Mouse (Mus musculus) midbrain, embryonic 15.5 days (tissue): ENCODE data around the gene Car12. TPM values are rescaled to one million over a fixed set of nuclear protein-coding genes. Genes with fewer than 3 reads are reported as not detected.
A peak's percentile ranks its signal among the peaks of the same experiment; 100 is the strongest.

Experiments used
- ATAC-seq: fragments of 200-750 bp; cut with Nextera tagmentation; replicated peaks from 2 replicates; pipeline ENCODE4 v1.8.0; 2017; ENCODE audit warnings: moderate TSS enrichment
- H3K27ac ChIP-seq: fragments of 300-500 bp; sonication (generic); 2 replicates; pipeline ENCODE4 v1.5.1; 2015; ENCODE audit warnings: mild to moderate bottlenecking, inconsistent platforms
- H3K27me3 ChIP-seq: fragments of 300-500 bp; sonication (generic); replicated peaks from 2 replicates; pipeline ENCODE4 v1.6.1; 2015; ENCODE audit warnings: inconsistent platforms
- H3K36me3 ChIP-seq: fragments of 300-500 bp; sonication (generic); replicated peaks from 2 replicates; pipeline ENCODE4 v1.6.1; 2015; ENCODE audit warnings: inconsistent platforms
- H3K4me1 ChIP-seq: fragments of 300-500 bp; sonication (generic); 2 replicates; pipeline ENCODE4 v1.6.1; 2015; ENCODE audit warnings: inconsistent platforms
- H3K4me2 ChIP-seq: fragments of 300-500 bp; sonication (generic); 2 replicates; pipeline ENCODE4 v1.6.1; 2015; ENCODE audit warnings: inconsistent platforms, mild to moderate bottlenecking, moderate library complexity
- H3K4me3 ChIP-seq: fragments of 300-500 bp; sonication (generic); 2 replicates; pipeline ENCODE4 v1.5.1; 2015; ENCODE audit warnings: mild to moderate bottlenecking, inconsistent platforms
- H3K9ac ChIP-seq: fragments of 300-500 bp; sonication (generic); 2 replicates; pipeline ENCODE4 v1.6.1; 2015; ENCODE audit warnings: mild to moderate bottlenecking, inconsistent platforms
- H3K9me3 ChIP-seq: fragments of 300-500 bp; sonication (generic); 2 replicates; pipeline ENCODE4 v1.6.1; 2016; ENCODE audit warnings: inconsistent platforms
- WGBS: fragments of 180-500 bp; shearing (Covaris S2); methylation state at CpG from one replicate; pipeline ENCODE4 v1.1.7; 2015; ENCODE audit warnings: mixed read lengths; 5-methylcytosine and 5-hydroxymethylcytosine counted together
- polyA plus RNA-seq: library from polyadenylated mRNA; unstranded; fragments of >200 nt; fragmentation: Nextera tagmentation; extraction: Ambion mirVana; gene quantifications from 2 replicates; pipeline ENCODE4 v1.2.1, GENCODE M21; 2015

Gene Car12
- polyA plus RNA-seq, result 1.2 and 2.3 TPM in 2 replicates

DNA sequence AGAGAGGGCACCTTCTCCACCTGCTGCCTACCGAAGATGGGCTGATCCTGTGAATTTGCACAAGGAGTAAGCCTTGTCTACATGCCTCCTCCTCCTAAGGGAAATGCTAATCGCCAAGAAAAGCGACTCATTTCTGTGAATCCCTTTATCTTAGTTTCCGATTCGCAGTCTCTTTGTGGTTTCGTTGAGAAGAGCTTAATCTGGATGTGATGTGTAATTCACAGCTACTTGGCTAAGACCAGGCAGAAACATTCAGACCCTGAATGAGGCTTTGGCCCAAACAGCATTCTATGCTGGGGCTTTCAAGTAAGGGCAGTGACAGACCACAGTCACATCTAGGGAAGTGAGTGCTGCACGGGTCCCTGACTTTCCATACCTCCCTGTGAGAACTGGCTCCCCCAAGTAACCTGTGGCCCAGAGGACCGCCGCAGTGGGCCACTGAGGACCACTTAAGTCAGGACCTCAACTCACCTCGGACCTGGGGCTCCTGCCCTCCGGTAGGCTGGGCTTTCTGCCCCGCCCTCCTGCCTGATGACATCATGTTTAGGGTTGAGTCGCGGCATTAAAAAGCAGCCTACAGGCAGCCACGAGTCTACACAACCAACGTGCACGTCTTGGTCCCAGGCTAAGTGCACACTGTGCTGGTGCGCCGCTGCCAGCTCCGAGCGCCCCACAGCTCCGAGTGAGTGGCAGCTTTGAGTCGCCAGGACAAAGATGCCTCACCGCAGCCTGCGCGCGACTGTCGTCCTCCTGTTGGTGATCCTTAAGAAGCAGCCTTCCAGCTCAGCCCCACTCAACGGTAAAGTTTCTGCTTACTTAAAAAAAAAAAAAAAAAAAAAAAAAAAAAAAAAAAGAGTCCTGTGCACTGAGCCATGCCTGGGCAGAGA lies at the start of gene Car12:
Gene Car12 (plus strand): TSS at position 552 of the 887 bp plus-strand sequence.
- Histone ChIP-seq H3K9ac (no peak within 1 kb of the TSS; the same call in 1 of the 2 replicates), H3K36me3 (no peaks in the 10 kb centered on the region), H3K4me1 (peaks cover 24% of the 10 kb centered on the region; the same call in 1 of the 2 replicates), H3K4me2 (peak within 1 kb of the TSS; percentile 54), H3K9me3 (no peaks in the 10 kb centered on the region), H3K4me3 (peak within 1 kb of the TSS; percentile 31), H3K27me3 (0 out of 2 replicates have a peak, but pooled peaks cover 9% of the 10 kb centered on the region), H3K27ac (no peak within 1 kb of the TSS)
- WGBS, result 11% methylated on average over 29 of the region's 29 CpGs
- ATAC-seq, result 0 out of 2 replicates have a peak, but pooled peaks have one; percentile 48

GRCm38 (mm10) chr9:66663764-66664163 lies 49.7 kb upstream of the Car12 start:
- ATAC-seq, result no peak
- H3K27me3 ChIP-seq, result no peaks in the 10 kb centered on the region
- no peak overlapping the region for H3K4me2 ChIP-seq
- H3K36me3 ChIP-seq, result no peaks in the 10 kb centered on the region
- H3K4me3 ChIP-seq, result no peak overlapping the region
- no peak overlapping the region for H3K9ac ChIP-seq
- no peak overlapping the region for H3K27ac ChIP-seq
- no peaks in the 10 kb centered on the region for H3K9me3 ChIP-seq
- no peaks in the 10 kb centered on the region for H3K4me1 ChIP-seq
- whole genome bisulfite sequencing, result 84% methylated on average over 3 of the region's 3 CpGs

DNA sequence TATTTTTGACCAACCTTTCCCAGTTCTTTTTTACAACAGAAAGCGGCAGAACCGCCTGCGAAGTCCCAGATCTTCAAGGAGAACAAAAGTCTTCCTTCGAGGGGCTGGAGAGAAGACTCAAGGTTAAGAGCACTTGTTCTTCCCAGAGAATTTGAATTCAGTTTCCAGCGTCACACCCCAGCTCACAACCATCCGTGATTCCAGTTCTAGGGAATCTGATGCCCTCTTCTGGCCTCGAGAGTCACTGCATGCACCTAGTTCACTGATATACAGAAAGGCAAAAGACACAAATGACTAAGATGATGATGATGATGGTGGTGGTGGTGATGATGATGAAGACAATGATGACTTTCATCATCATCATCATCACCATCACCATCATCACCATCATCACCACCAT lies 48.9 kb upstream of the Car12 start:
- 84% methylated on average over 7 of the region's 7 CpGs for WGBS
- no peak overlapping the region for H3K4me3 ChIP-seq
- no peak overlapping the region for H3K4me2 ChIP-seq
- H3K4me1 ChIP-seq, result no peaks in the 10 kb centered on the region
- H3K9me3 ChIP-seq, result no peaks in the 10 kb centered on the region
- H3K9ac ChIP-seq, result no peak overlapping the region
- H3K27ac ChIP-seq, result no peak overlapping the region
- no peaks in the 10 kb centered on the region for H3K36me3 ChIP-seq
- H3K27me3 ChIP-seq, result no peaks in the 10 kb centered on the region
- ATAC-seq, result no peak

- no peak overlapping the region for H3K27ac ChIP-seq
- no peaks in the 10 kb centered on the region for H3K4me1 ChIP-seq
- WGBS, result 89% methylated on average over 3 of the region's 3 CpGs
- H3K27me3 ChIP-seq, result no peaks in the 10 kb centered on the region
- H3K36me3 ChIP-seq, result no peaks in the 10 kb centered on the region
- no peaks in the 10 kb centered on the region for H3K9me3 ChIP-seq
- no peak overlapping the region for H3K4me3 ChIP-seq
- ATAC-seq, result no peak
- no peak overlapping the region for H3K4me2 ChIP-seq
- H3K9ac ChIP-seq, result no peak overlapping the region
These were observed 47.3 kb upstream of the Car12 start for GRCm38 (mm10) chr9:66666153-66666552.

- Histone ChIP-seq H3K9ac (no peak overlapping the region), H3K4me2 (no peak overlapping the region), H3K9me3 (no peaks in the 10 kb centered on the region), H3K27ac (no peak overlapping the region), H3K4me1 (no peaks in the 10 kb centered on the region), H3K4me3 (no peak overlapping the region), H3K27me3 (no peaks in the 10 kb centered on the region), H3K36me3 (no peaks in the 10 kb centered on the region)
- WGBS, result 84% methylated on average over 6 of the region's 6 CpGs
- ATAC-seq, result no peak
These were observed 46.4 kb upstream of the Car12 start for GRCm38 (mm10) chr9:66667046-66667445.

- H3K4me2 ChIP-seq, result no peak overlapping the region
- no peak overlapping the region for H3K9ac ChIP-seq
- H3K27ac ChIP-seq, result no peak overlapping the region
- H3K9me3 ChIP-seq, result no peaks in the 10 kb centered on the region
- no peak for ATAC-seq
- H3K27me3 ChIP-seq, result no peaks in the 10 kb centered on the region
- no peak overlapping the region for H3K4me3 ChIP-seq
- no peaks in the 10 kb centered on the region for H3K36me3 ChIP-seq
- H3K4me1 ChIP-seq, result no peaks in the 10 kb centered on the region
- 89% methylated on average over 4 of the region's 4 CpGs for WGBS
These were observed 45.6 kb upstream of the Car12 start for GRCm38 (mm10) chr9:66667868-66668267.

DNA sequence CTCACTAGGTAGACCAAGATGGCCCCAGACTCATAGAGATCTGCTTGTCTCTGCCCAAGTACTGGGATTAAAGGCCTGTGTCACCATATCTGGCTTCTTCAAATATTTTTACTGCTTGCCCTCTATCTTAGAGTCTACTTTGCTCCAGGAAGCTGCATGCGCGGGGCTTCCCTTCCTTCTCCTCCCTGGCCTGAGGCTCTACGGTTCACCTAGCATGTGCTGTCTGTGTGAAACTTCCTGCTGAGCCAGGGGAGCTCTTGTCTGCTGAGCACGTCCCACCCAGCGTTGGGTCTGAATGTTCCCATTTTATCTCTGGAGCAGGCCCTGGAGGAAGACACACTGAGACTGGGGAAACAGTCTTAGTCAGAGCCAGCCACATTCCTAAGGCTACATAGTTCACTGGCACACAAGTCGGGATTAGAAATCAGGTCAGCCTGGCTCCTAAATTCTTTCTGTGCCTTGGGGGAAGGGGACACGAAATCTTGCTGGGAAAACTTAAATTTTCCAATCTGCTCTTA lies 43.9 kb upstream of the Car12 start:
- H3K4me3 ChIP-seq, result no peak overlapping the region
- no peaks in the 10 kb centered on the region for H3K9me3 ChIP-seq
- no peaks in the 10 kb centered on the region for H3K4me1 ChIP-seq
- H3K4me2 ChIP-seq, result no peak overlapping the region
- H3K27me3 ChIP-seq, result no peaks in the 10 kb centered on the region
- no peak for ATAC-seq
- H3K9ac ChIP-seq, result no peak overlapping the region
- WGBS, result 61% methylated on average over 7 of the region's 7 CpGs
- H3K36me3 ChIP-seq, result no peaks in the 10 kb centered on the region
- H3K27ac ChIP-seq, result no peak overlapping the region

- 86% methylated on average over 2 of the region's 2 CpGs for WGBS
- ATAC-seq, result no peak
- Histone ChIP-seq H3K9me3 (no peaks in the 10 kb centered on the region), H3K4me1 (no peaks in the 10 kb centered on the region), H3K4me3 (no peak overlapping the region), H3K9ac (no peak overlapping the region), H3K27me3 (no peaks in the 10 kb centered on the region), H3K4me2 (no peak overlapping the region), H3K36me3 (no peaks in the 10 kb centered on the region), H3K27ac (no peak overlapping the region)
These were observed 39.7 kb upstream of the Car12 start for GRCm38 (mm10) chr9:66673771-66674170.

DNA sequence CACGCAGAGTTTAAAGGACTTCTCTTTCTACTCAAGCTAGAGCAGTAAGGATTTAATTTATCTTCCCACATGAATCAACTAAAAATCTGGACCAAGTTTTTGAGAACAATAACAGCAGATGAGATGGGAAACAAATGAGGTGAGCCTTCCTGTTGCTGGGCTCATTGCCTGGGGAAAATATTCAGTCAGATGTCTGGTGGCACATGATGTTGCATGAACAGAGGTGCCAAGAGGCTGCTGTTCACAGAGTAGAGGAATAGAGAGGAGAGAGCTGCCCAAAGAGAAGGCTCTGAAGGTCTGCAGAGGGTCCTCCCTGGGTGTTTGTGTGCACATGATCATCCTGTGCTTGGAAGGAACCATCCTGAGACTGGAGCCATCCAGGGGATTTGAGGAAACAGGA lies 37.9 kb upstream of the Car12 start:
- H3K4me3 ChIP-seq, result no peak overlapping the region
- H3K4me2 ChIP-seq, result no peak overlapping the region
- 94% methylated on average over 1 of the region's 1 CpGs for WGBS
- H3K36me3 ChIP-seq, result no peaks in the 10 kb centered on the region
- no peaks in the 10 kb centered on the region for H3K4me1 ChIP-seq
- ATAC-seq, result no peak
- H3K9ac ChIP-seq, result no peak overlapping the region
- no peak overlapping the region for H3K27ac ChIP-seq
- no peaks in the 10 kb centered on the region for H3K9me3 ChIP-seq
- H3K27me3 ChIP-seq, result no peaks in the 10 kb centered on the region

DNA sequence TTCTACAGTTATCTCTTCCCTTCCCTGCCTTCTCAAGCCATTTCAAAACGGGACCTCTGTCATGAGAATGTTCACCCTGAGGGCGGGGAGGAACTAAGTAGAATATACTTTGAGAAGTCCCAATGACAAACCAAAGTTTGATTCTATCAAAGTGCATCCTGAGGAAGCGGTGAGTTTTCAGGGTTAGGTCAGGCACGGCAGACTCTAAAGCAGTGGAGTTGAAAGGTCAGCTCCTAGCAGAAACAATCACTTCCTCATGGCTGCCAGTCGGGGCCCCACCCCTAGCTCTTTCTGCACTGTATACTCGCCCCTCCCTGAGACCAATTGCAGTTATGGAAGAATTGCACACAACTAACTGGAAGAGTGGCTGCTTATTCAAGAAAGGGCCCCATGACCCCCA lies 33.4 kb upstream of the Car12 start:
- no peak overlapping the region for H3K4me2 ChIP-seq
- H3K4me1 ChIP-seq, result no peaks in the 10 kb centered on the region
- no peaks in the 10 kb centered on the region for H3K27me3 ChIP-seq
- H3K9me3 ChIP-seq, result no peaks in the 10 kb centered on the region
- no peak overlapping the region for H3K9ac ChIP-seq
- no peak for ATAC-seq
- no peak overlapping the region for H3K4me3 ChIP-seq
- 72% methylated on average over 6 of the region's 6 CpGs for WGBS
- H3K36me3 ChIP-seq, result no peaks in the 10 kb centered on the region
- H3K27ac ChIP-seq, result no peak overlapping the region

GRCm38 (mm10) chr9:66682822-66683221 lies 30.7 kb upstream of the Car12 start:
- no peaks in the 10 kb centered on the region for H3K27me3 ChIP-seq
- H3K9me3 ChIP-seq, result no peaks in the 10 kb centered on the region
- H3K4me3 ChIP-seq, result no peak overlapping the region
- no peak overlapping the region for H3K9ac ChIP-seq
- WGBS, result 91% methylated on average over 3 of the region's 3 CpGs
- no peak overlapping the region for H3K27ac ChIP-seq
- no peak overlapping the region for H3K4me2 ChIP-seq
- no peaks in the 10 kb centered on the region for H3K36me3 ChIP-seq
- ATAC-seq, result no peak
- no peaks in the 10 kb centered on the region for H3K4me1 ChIP-seq

- Histone ChIP-seq H3K27me3 (no peaks in the 10 kb centered on the region), H3K4me1 (no peaks in the 10 kb centered on the region), H3K9me3 (no peaks in the 10 kb centered on the region), H3K4me2 (no peak overlapping the region), H3K9ac (no peak overlapping the region), H3K27ac (no peak overlapping the region), H3K4me3 (no peak overlapping the region), H3K36me3 (no peaks in the 10 kb centered on the region)
- no peak for ATAC-seq
- WGBS, result 80% methylated on average over 6 of the region's 6 CpGs
These were observed 27.8 kb upstream of the Car12 start for GRCm38 (mm10) chr9:66685730-66686129.

- H3K9ac ChIP-seq, result no peak overlapping the region
- H3K4me3 ChIP-seq, result no peak overlapping the region
- no peaks in the 10 kb centered on the region for H3K36me3 ChIP-seq
- H3K27me3 ChIP-seq, result no peaks in the 10 kb centered on the region
- no peaks in the 10 kb centered on the region for H3K9me3 ChIP-seq
- H3K4me2 ChIP-seq, result no peak overlapping the region
- no peak for ATAC-seq
- WGBS, result 88% methylated on average over 2 of the region's 2 CpGs
- no peak overlapping the region for H3K27ac ChIP-seq
- no peaks in the 10 kb centered on the region for H3K4me1 ChIP-seq
These were observed 25.8 kb upstream of the Car12 start for GRCm38 (mm10) chr9:66687713-66688112.
